Mouse (Mus musculus): ENCODE results near the gene Numb. TPM values are rescaled to one million over a fixed set of nuclear protein-coding genes. Genes with fewer than 3 reads are reported as not detected.

Numb gene
- polyA plus RNA-seq, 1 experiment from 2014 or later: 16.8 TPM

DNA sequence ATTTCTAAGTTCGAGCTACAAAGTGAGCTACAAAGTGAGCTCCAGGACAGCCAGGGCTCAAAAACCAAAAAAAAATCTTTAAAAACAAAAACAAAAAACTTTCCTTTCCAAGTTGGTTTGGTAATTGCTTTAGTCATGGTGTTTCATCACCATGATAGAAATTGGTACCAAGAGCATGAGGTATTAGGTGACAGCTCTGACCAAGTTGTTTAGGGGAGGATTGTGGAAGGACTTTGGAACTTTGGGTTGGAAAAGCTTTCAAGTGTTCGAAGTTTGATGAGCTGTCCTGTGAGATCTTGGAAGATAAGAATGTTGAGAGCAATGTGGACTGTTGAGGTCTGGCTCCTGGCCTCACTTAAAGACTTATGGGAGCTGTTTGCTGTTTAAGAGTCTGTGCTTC is 161.5 kb downstream of the Numb start:
- Histone ChIP-seq H3K4me2 (ENCODE audit: low read depth, low read length) (no peak overlapping the region), H3K27me3 (ENCODE audit: control insufficient read depth, insufficient read depth, low read depth, low read length) (peaks cover 22% of the 10 kb centered on the region), H3K27ac (ENCODE audit: low read length) (no peak overlapping the region), H3K4me3 (ENCODE audit: low read depth, low read length) (no peak overlapping the region), H3K4me1 (ENCODE audit: control insufficient read depth, low read depth, low read length) (peaks cover 6% of the 10 kb centered on the region), H3K36me3 (ENCODE audit: control insufficient read depth, insufficient read depth) (no peaks in the 10 kb centered on the region), H3K9ac (ENCODE audit: low read depth, low read length) (no peak overlapping the region), H3K9me3 (replicated peaks; ENCODE audit: control insufficient read depth, low read length) (no peaks in the 10 kb centered on the region)
- no peak for ATAC-seq (ENCODE audit: low read depth)
- WGBS (ENCODE audit: insufficient replicate concordance): 54% methylated on average over 2 of the region's 2 CpGs

DNA sequence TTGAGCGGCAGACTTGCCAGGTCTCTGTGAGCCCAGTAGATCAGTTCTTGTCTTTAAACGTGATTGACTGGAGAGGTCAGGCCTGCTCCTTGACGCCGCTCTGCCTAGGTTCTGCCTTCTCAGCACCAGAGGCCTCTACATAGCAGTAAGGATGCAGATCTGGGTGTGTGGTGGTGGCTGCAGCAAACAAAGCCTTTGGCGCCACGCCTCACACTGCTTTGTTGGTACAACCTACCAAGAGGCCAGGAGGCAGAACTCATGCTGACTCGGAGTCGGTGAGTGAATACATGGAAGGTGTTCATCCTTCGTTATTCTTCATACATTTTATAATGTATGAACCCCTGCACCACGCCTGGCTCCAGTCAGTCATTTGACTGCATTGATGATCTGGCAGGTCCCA is 163.0 kb downstream of the Numb start:
- Histone ChIP-seq H3K27ac (ENCODE audit: low read length) (no peak overlapping the region), H3K27me3 (ENCODE audit: control insufficient read depth, insufficient read depth, low read depth, low read length) (peaks cover 14% of the 10 kb centered on the region), H3K4me2 (ENCODE audit: low read depth, low read length) (no peak overlapping the region), H3K9me3 (replicated peaks; ENCODE audit: control insufficient read depth, low read length) (no peaks in the 10 kb centered on the region), H3K4me1 (ENCODE audit: control insufficient read depth, low read depth, low read length) (peaks cover 6% of the 10 kb centered on the region), H3K9ac (ENCODE audit: low read depth, low read length) (no peak overlapping the region), H3K4me3 (ENCODE audit: low read depth, low read length) (no peak overlapping the region), H3K36me3 (ENCODE audit: control insufficient read depth, insufficient read depth) (no peaks in the 10 kb centered on the region)
- 66% methylated on average over 10 of the region's 10 CpGs for WGBS (ENCODE audit: insufficient replicate concordance)
- no peak for ATAC-seq (ENCODE audit: low read depth)

DNA sequence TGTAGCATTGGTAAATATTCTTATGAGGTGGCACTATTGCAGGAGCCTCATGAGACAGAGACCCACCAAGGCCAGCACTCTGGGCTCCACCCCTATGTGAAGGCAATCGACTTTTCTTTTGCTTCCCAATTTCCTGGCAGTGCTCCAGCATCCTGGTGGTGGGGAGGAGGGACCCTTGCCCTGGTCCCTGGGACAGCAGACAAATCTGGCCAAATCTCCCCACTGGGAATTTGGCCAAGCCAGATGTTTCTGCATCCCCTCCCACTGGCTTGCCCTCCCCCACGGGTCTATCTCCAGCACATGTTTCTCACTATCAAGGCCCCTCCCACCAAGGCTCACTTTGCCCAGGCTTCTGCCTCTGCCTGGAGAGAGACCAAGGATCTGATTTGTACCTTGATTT is 169.2 kb downstream of the Numb start:
- H3K27ac ChIP-seq (ENCODE audit: low read length): no peak overlapping the region
- ATAC-seq (ENCODE audit: low read depth): no peak; the same call in 1 of the 2 replicates
- H3K36me3 ChIP-seq (ENCODE audit: control insufficient read depth, insufficient read depth): no peaks in the 10 kb centered on the region
- H3K4me1 ChIP-seq (ENCODE audit: control insufficient read depth, low read depth, low read length): no peaks in the 10 kb centered on the region; the same call in 1 of the 2 replicates
- no peak overlapping the region for H3K9ac ChIP-seq (ENCODE audit: low read depth, low read length)
- no peaks in the 10 kb centered on the region for H3K27me3 ChIP-seq (ENCODE audit: control insufficient read depth, insufficient read depth, low read depth, low read length)
- H3K4me3 ChIP-seq (ENCODE audit: low read depth, low read length): no peak overlapping the region
- whole genome bisulfite sequencing (ENCODE audit: insufficient replicate concordance): 19% methylated on average over 2 of the region's 2 CpGs
- H3K4me2 ChIP-seq (ENCODE audit: low read depth, low read length): no peak overlapping the region
- H3K9me3 ChIP-seq (replicated peaks; ENCODE audit: control insufficient read depth, low read length): no peaks in the 10 kb centered on the region

DNA sequence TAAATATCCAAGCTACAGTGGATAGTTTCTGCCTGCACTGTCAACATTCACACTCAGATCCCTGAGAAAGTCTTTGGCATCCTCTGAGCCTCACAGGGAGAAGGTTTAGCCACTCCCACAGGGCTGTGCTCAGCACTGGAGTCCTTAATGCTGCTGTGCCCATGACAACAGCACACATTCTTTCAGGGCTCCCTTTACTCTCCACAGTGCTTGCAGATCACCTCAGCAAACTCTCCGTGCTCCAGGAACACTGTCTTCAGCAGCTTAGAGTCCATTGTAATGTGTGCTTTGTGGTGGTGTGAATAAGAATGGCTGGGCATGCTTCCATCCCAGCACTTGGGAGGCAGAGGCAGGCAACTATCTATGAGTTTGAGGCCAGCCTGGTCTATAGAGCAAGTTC is 172.5 kb downstream of the Numb start:
- WGBS (ENCODE audit: insufficient replicate concordance): 36% methylated on average over 1 of the region's 1 CpGs
- Histone ChIP-seq H3K4me2 (ENCODE audit: low read depth, low read length) (no peak overlapping the region), H3K36me3 (ENCODE audit: control insufficient read depth, insufficient read depth) (no peaks in the 10 kb centered on the region), H3K4me1 (ENCODE audit: control insufficient read depth, low read depth, low read length) (no peaks in the 10 kb centered on the region; the same call in 1 of the 2 replicates), H3K9me3 (replicated peaks; ENCODE audit: control insufficient read depth, low read length) (no peaks in the 10 kb centered on the region), H3K27ac (ENCODE audit: low read length) (no peak overlapping the region), H3K9ac (ENCODE audit: low read depth, low read length) (no peak overlapping the region), H3K4me3 (ENCODE audit: low read depth, low read length) (no peak overlapping the region), H3K27me3 (ENCODE audit: control insufficient read depth, insufficient read depth, low read depth, low read length) (no peaks in the 10 kb centered on the region)
- no peak for ATAC-seq (ENCODE audit: low read depth)

Other genes with a start within 250 kb of the Numb start
- gene Psen1, start 233.8 kb downstream of the Numb start, polyA plus RNA-seq (2015; fragmentation: Nextera tagmentation; extraction: Ambion mirVana): 19.2 and 22.5 TPM in 2 replicates
- 1.3 and 1.7 TPM in 2 replicates for gene Papln, start 158.3 kb downstream of the Numb start, polyA plus RNA-seq (2015; fragmentation: Nextera tagmentation; extraction: Ambion mirVana)
- gene Riox1, start 28.7 kb upstream of the Numb start, polyA plus RNA-seq (2015; fragmentation: Nextera tagmentation; extraction: Ambion mirVana): 4.4 and 4.6 TPM in 2 replicates
- gene Heatr4, start 62.9 kb upstream of the Numb start, polyA plus RNA-seq (2015; fragmentation: Nextera tagmentation; extraction: Ambion mirVana): not detected in 2 replicates
- gene Acot2, start 65.9 kb upstream of the Numb start, polyA plus RNA-seq (2015; fragmentation: Nextera tagmentation; extraction: Ambion mirVana): 11.2 and 12.3 TPM in 2 replicates
- gene Acot1, start 87.6 kb upstream of the Numb start, polyA plus RNA-seq (2015; fragmentation: Nextera tagmentation; extraction: Ambion mirVana): 30.2 and 36.4 TPM in 2 replicates
- gene Acot4, start 116.4 kb upstream of the Numb start, polyA plus RNA-seq (2015; fragmentation: Nextera tagmentation; extraction: Ambion mirVana): 8.4 and 10.0 TPM in 2 replicates
- gene Gm49366, start 117.0 kb upstream of the Numb start, polyA plus RNA-seq (2015; fragmentation: Nextera tagmentation; extraction: Ambion mirVana): not detected in 2 replicates
- 6.3 and 6.7 TPM in 2 replicates for gene Acot3, start 130.2 kb upstream of the Numb start, polyA plus RNA-seq (2015; fragmentation: Nextera tagmentation; extraction: Ambion mirVana)
- not detected in 2 replicates for gene Acot5, start 147.4 kb upstream of the Numb start, polyA plus RNA-seq (2015; fragmentation: Nextera tagmentation; extraction: Ambion mirVana)
- 0.33 and 0.41 TPM in 2 replicates for gene Acot6, start 178.7 kb upstream of the Numb start, polyA plus RNA-seq (2015; fragmentation: Nextera tagmentation; extraction: Ambion mirVana)
- gene Dnal1, start 192.4 kb upstream of the Numb start, polyA plus RNA-seq (2015; fragmentation: Nextera tagmentation; extraction: Ambion mirVana): 0.33 and 0.42 TPM in 2 replicates
- gene Pnma1, start 226.6 kb upstream of the Numb start, polyA plus RNA-seq (2015; fragmentation: Nextera tagmentation; extraction: Ambion mirVana): 0.12 and 0.14 TPM in 2 replicates

All from liver, embryonic 16.5 days (tissue).